Mouse (Mus musculus) kidney, adult 2 months (tissue): ENCODE results near the gene Ankrd13d.

Experiments
- CTCF ChIP-seq: fragments of 200-500 bp; conservative IDR thresholded peaks from 2 replicates; pipeline ENCODE4 v1.5.1; 2011; ENCODE audit warnings: low read depth, mild to moderate bottlenecking, control low read depth, low read length, moderate library complexity, mixed read lengths; ENCODE audit not compliant: insufficient read depth, insufficient read length
- POLR2A ChIP-seq: fragments of 200-500 bp; IDR thresholded peaks from one replicate; pipeline ENCODE4 v1.6.1; 2011; ENCODE audit warnings: low read depth, low read length, control low read depth

DNA sequence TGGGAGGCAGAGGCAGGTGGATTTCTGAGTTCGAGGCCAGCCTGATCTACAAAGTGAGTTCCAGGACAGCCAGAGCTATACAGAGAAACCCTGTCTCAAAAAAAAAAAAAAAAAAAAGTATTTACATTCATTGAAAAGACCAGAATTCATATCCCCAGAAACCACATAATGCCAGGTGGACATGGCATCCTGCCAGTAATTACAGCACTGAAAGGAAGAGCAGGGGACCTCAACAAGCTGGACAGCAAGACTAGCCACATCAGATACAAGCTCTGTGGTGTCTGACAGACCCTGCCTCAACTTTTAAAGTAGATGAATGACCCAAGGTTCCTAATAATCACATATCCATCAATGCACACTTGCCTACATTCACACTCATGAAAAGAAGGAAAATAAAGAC lies 38.7 kb upstream of the Ankrd13d start:
- TF ChIP-seq POLR2A (no peak), CTCF (no peak)
